Mouse (Mus musculus) T-helper 1 cell (primary cell): ENCODE data around the gene Mios.

ENCODE experiments used
- in situ Hi-C: fragments of 300-600 bp; cut with MboI, MseI; formaldehyde crosslinking; loops from one replicate; pipeline ENCODE4 v1.15.1; 2025; ENCODE audit warnings: high pct_unique_total_duplicates

Gene Mios

DNA sequence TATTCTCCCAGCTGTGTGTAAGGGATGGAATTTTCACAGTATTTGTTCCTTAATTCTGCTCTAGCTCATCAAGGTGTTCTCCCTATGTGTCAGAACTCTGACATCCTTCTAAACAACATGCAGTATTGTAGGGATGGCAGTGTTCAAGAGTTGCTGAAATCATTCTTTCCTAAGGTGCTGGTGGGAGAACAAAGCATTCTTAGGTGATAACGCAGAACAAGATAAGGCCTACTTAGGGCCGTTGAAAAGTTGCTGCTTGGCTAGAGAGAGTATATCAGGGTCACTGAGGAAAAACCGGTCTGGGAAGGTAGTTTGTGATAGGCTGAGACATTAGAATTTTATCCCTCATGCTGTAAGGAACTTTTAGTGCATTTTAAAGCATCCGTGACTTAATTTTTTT, 67.4 kb downstream of the Mios start:
- in situ Hi-C loops = loop anchor here (25.0 kb wide), 1 partner anchor 461 kb away; no protein-coding TSS in a partner anchor

DNA sequence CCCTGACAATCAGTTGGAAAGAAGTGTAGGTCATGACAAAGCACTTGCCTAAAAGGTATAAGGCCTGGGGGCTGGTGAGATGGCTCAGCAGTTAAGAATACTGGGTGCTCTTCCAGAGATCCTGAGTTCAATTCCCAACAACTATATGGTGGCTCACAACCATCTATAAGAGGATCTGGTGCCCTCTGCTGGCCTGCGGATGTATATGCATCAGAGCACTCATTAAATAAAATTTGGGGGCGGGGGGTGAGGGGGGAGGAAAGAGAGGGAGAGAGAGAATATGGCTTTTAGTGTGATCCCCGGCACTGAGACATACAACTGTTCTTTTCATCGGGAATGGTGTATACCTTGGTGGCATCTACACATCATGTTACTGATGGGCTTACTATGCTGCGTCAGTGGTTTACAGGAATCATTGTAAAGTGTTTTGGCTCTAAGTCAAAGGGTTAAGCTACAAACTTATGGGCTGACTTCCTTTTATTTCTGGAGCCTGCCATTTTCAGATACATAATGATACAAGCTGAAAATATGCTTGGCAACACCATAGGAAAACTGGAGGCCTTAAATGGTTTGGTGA, 69.5 kb downstream of the Mios start:
- in situ Hi-C loops = loop anchor here (25.0 kb wide), 1 partner anchor 459 kb away; no protein-coding TSS in a partner anchor

DNA sequence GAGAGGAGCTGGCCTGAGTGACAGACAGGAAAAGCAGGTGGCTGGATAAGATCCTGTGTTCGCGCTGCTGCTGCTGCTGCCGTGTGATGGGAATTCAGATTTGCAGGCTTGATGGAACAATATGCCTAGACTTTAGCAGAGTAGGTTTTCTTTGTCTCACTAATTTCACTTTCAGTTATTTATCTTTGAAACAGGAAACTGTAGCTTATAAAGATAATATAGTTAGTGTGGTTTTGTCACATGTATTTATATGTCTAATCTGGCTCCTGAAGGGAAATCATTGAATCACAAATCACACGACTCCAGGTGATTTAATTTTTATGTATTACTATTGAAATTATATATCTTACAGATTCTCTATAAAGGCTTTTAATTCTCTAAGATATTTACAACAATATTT, 74.2 kb downstream of the Mios start:
- in situ Hi-C loops = loop anchor here (25.0 kb wide), 1 partner anchor 454 kb away; no protein-coding TSS in a partner anchor

DNA sequence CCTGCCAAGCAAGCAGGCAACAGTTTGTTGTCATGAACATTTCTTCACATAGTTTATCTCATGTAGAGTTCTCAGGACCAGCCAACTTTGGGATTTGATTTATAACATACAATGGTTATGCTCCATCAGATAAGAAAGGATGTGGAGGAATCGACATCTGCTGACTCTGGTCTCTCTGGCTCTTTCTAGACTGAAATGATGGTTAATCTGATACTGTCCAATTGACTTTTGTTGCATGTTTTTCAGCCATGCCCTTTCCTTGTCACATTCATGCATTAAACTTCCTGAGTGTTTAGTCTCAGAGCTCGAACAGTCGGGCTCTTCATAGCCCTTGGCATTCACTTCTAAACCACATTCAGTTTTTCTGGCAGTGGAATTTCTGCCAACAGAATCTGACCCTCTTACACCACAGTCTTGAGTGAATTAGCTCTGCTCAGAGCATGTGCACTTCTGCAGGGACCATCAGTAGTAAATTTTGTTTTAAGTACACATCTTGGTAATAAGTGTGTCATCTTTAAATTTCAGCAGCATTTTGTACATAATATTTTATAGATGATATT, 76.5 kb downstream of the Mios start:
- in situ Hi-C loops = loop anchor here (25.0 kb wide), 1 partner anchor 452 kb away; no protein-coding TSS in a partner anchor
